ENCODE assay signal across 8 mouse cellular contexts in the genomic region with DNA sequence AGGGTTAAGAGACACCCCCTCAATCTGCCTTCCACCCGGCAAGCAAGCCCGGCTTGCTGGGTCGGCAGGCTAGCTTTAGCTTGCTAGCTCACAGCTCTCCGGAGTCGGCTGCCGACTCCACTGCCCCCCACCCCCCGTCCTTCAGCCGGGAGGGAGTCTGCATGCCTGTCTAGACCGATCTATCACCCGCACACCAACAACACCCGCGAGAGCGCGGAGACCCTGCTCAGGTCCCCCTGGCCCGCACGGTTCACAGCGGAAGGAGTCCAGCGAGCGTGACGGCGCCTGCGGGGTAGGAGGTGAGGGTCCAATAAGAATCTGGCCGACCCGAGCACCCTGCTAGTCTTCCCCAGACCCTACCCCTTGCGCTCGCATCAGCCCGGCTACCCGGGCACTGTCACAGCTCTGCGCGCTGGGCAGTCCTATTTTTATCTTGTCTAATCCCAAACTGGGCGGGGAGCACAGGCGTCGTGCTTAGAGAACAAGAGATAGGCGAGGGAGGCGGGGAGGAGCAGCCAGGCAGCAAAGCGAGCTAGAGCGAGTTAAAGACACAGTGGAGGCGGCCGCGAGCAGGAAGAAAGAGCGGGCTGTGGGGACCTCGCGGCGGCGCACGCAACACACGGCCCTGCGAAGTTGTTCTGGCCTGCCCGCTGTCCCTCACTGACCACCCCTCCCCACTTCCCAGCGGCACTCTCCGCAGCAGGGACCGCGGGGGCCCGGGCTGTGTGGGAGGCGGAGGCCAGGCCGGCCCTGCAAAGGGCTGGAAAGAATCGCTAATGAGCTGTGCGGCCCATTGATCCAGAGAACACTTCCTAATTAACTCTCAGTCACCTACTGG.
DNase-seq lines count a peak whose midpoint lies in the region; ATAC-seq and TF ChIP-seq lines count a peak whose summit lies in the region.

No protein-coding gene starts in this region.

- no peaks in the 10 kb centered on the region for H3K36me3 ChIP-seq in forebrain, embryonic 15.5 days
- no peaks in the 10 kb centered on the region for H3K36me3 ChIP-seq in hindbrain, embryonic 11.5 days (ENCODE audit: control insufficient read depth, insufficient read depth, low read length)

- ATAC-seq in forebrain, embryonic 15.5 days (replicated peaks): peak; percentile 54
- ATAC-seq in hindbrain, embryonic 11.5 days (ENCODE audit: low FRiP score): peak; percentile 61
- ATAC-seq in monocyte, adult 5-6 weeks (replicated peaks; ENCODE audit: insufficient number of reproducible peaks, low FRiP score, low TSS enrichment, poor library complexity, severe bottlenecking): no peak

- TF ChIP-seq POLR2A in cerebellum, adult 2 months (IDR thresholded peaks at IDR 0.05; ENCODE audit: borderline replicate concordance, insufficient read depth, low read length): no peak

- H3K9me3 ChIP-seq in forebrain, embryonic 15.5 days: no peaks in the 10 kb centered on the region
- no peaks in the 10 kb centered on the region for H3K9me3 ChIP-seq in hindbrain, embryonic 11.5 days (ENCODE audit: control insufficient read depth, low read length)

- peaks cover 3% of the 10 kb centered on the region; the same call in 1 of the 2 replicates for H3K4me1 ChIP-seq in cerebellum, adult 2 months (ENCODE audit: control insufficient read depth, insufficient read depth, low read length)
- H3K4me1 ChIP-seq in forebrain, embryonic 15.5 days: peaks cover 54% of the 10 kb centered on the region
- H3K4me1 ChIP-seq in hindbrain, embryonic 11.5 days (replicated peaks; ENCODE audit: control insufficient read depth, insufficient read depth, low read length): peaks cover 6% of the 10 kb centered on the region

- DNase-seq in T-cell, adult 2 months (ENCODE audit: low spot score): peak; percentile 43
- DNase-seq in cerebellum, adult 2 months: peak; percentile 70 to 76
- peak; percentile 56 for DNase-seq in hindbrain, embryonic 11.5 days (ENCODE audit: low spot score)
- peak; percentile 49 to 53 for DNase-seq in left cerebral cortex, adult 2 months (ENCODE audit: extremely low spot score in 1 of 2, low spot score in 2 of 2)
- peak; percentile 72 for DNase-seq in lung, postnatal 36 days
- DNase-seq in right cerebral cortex, postnatal 25 days: peak; percentile 64

- intact Hi-C loops in left cerebral cortex, adult 2 months (cut with DNase I): loop anchor here (5.0 to 10.0 kb wide), 4 partner anchors 175 to 1362 kb away; a partner anchor contains a TSS

- peak overlapping the region; percentile 77 for H3K9ac ChIP-seq in forebrain, embryonic 15.5 days (replicated peaks)
- H3K9ac ChIP-seq in hindbrain, embryonic 11.5 days (ENCODE audit: low read depth, low read length): peak overlapping the region; percentile 67

- TF ChIP-seq CTCF in cerebellum, adult 2 months (IDR thresholded peaks at IDR 0.05; ENCODE audit: borderline replicate concordance, insufficient read depth, low read depth, low read length): no peak
- TF ChIP-seq CTCF in left cerebral cortex, adult 2 months (IDR thresholded peaks at IDR 0.05): no peak

- peak overlapping the region; percentile 67 for H3K4me2 ChIP-seq in forebrain, embryonic 15.5 days (replicated peaks)
- H3K4me2 ChIP-seq in hindbrain, embryonic 11.5 days (replicated peaks; ENCODE audit: low read depth, low read length): peak overlapping the region; percentile 78

- peak overlapping the region; percentile 34 for H3K27ac ChIP-seq in cerebellum, adult 2 months (ENCODE audit: insufficient read depth, low read length)
- H3K27ac ChIP-seq in forebrain, embryonic 15.5 days (replicated peaks): peak overlapping the region; percentile 92
- H3K27ac ChIP-seq in hindbrain, embryonic 11.5 days (ENCODE audit: low read depth, low read length): peak overlapping the region; percentile 79
- peak overlapping the region; percentile 66 for H3K27ac ChIP-seq in left cerebral cortex, adult 2 months

- H3K4me3 ChIP-seq in cerebellum, adult 2 months (replicated peaks; ENCODE audit: insufficient read depth, low read depth, low read length): peak overlapping the region; percentile 76
- peak overlapping the region; percentile 70 for H3K4me3 ChIP-seq in forebrain, embryonic 15.5 days
- H3K4me3 ChIP-seq in hindbrain, embryonic 11.5 days (ENCODE audit: low read depth, low read length): peak overlapping the region; percentile 67
- peak overlapping the region; percentile 61 for H3K4me3 ChIP-seq in left cerebral cortex, adult 2 months

- WGBS in cerebellum, adult 2 months: under 1% methylated on average over 57 of the region's 58 CpGs
- 3% methylated on average over 58 of the region's 58 CpGs for WGBS in forebrain, embryonic 15.5 days
- 2% methylated on average over 47 of the region's 58 CpGs for WGBS in hindbrain, embryonic 11.5 days

- no peaks in the 10 kb centered on the region for H3K27me3 ChIP-seq in cerebellum, adult 2 months (ENCODE audit: control insufficient read depth, insufficient read depth, low read length)
- H3K27me3 ChIP-seq in forebrain, embryonic 15.5 days: peaks cover 23% of the 10 kb centered on the region; the same call in 1 of the 2 replicates
- peaks cover 60% of the 10 kb centered on the region for H3K27me3 ChIP-seq in hindbrain, embryonic 11.5 days (ENCODE audit: control insufficient read depth, insufficient read depth, low read length)

Comparison
In these comparisons a context has a peak if more than half of its experiments do, and no peak if none do; other contexts are left out.
1. H3K27ac ChIP-seq: peak in every context shown above with its lines; median percentile 92 in forebrain, embryonic 15.5 days; 79 in hindbrain, embryonic 11.5 days; 66 in left cerebral cortex, adult 2 months; 34 in cerebellum, adult 2 months.